In the genomic region with DNA sequence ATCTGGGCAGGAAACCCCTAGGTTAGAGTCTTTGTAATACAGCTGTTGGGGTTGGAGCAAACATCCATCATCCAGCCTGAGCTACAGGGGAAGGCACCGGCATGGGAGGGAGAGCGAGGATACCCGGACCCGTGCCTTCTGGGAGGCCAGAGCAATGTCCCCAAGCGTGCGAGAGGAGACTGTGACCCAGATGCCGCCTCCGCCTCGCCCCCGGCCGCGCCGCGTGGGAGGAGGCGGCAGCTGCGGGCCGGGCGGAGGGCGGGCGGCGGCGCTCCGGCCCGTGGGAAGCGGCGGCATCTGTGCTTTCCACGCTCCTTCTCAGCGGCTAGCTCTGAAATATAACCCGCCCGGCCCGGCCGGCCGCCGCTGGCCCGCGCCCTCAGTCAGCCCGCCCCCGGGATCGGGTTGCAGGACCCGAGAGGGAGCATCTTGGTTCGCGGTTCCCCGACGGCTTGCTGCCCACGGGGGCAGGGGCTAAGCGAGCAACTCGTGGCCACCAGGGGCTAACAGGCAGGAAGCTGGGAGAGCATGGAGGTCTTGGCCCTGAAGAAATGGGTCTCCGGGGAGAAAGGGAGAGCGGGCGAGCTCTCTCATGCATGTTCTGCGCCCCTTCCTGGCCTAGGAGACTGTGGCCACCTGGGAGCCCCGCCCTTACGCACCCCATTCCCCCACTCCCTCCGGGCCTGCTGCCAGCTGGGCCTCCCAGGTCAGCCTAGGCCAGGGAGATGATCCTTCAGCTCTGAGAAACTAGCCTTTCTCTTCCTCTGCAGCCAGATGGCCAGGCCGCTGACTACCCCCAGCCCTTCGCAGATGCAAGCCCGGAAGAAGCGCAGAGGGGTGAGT, we compare ENCODE assay signal across 8 mouse cellular contexts. TPM values are rescaled to one million over a fixed set of nuclear protein-coding genes. Genes with fewer than 3 reads are reported as not detected.
DNase-seq lines count a peak whose midpoint lies in the region; ATAC-seq lines count a peak whose summit lies in the region.

No protein-coding gene starts in this region.

- H3K9me3 ChIP-seq in megakaryocyte, embryonic 14.5 days: no peaks in the 10 kb centered on the region
- no peaks in the 10 kb centered on the region for H3K9me3 ChIP-seq in forebrain, embryonic 14.5 days (replicated peaks; ENCODE audit: control insufficient read depth, low read length)
- no peaks in the 10 kb centered on the region for H3K9me3 ChIP-seq in midbrain, embryonic 13.5 days

- peak overlapping the region; percentile 47 for H3K4me2 ChIP-seq in forebrain, embryonic 14.5 days (ENCODE audit: low read length)
- H3K4me2 ChIP-seq in midbrain, embryonic 13.5 days (replicated peaks): peak overlapping the region; percentile 57

- ATAC-seq in megakaryocyte, adult 5-6 weeks (ENCODE audit: poor library complexity, severe bottlenecking): no peak
- ATAC-seq in forebrain, embryonic 14.5 days: no peak; the same call in 1 of the 2 replicates
- peak; percentile 61 for ATAC-seq in midbrain, embryonic 13.5 days

- peak overlapping the region; percentile 47 for H3K4me3 ChIP-seq in megakaryocyte, embryonic 14.5 days (replicated peaks)
- H3K4me3 ChIP-seq in forebrain, embryonic 14.5 days (ENCODE audit: low read depth, low read length): peak overlapping the region; percentile 21
- H3K4me3 ChIP-seq in midbrain, embryonic 13.5 days (replicated peaks): peak overlapping the region; percentile 38

- peaks cover 97% of the 10 kb centered on the region for H3K27me3 ChIP-seq in megakaryocyte, embryonic 14.5 days (replicated peaks)
- peaks cover 27% of the 10 kb centered on the region for H3K27me3 ChIP-seq in forebrain, embryonic 14.5 days (replicated peaks; ENCODE audit: control insufficient read depth, insufficient read depth, low read length)
- peaks cover 42% of the 10 kb centered on the region for H3K27me3 ChIP-seq in midbrain, embryonic 13.5 days

- peaks cover 26% of the 10 kb centered on the region for H3K4me1 ChIP-seq in megakaryocyte, embryonic 14.5 days
- 0 out of 2 replicates have a peak, but pooled peaks cover 2% of the 10 kb centered on the region for H3K4me1 ChIP-seq in forebrain, embryonic 14.5 days (ENCODE audit: control insufficient read depth, insufficient read depth, low read length)
- H3K4me1 ChIP-seq in midbrain, embryonic 13.5 days (replicated peaks): peaks cover 10% of the 10 kb centered on the region

- H3K27ac ChIP-seq in forebrain, embryonic 14.5 days (ENCODE audit: low read depth, low read length): no peak overlapping the region
- no peak overlapping the region for H3K27ac ChIP-seq in midbrain, embryonic 13.5 days

- H3K36me3 ChIP-seq in megakaryocyte, embryonic 14.5 days (replicated peaks; ENCODE audit: low read length): no peaks in the 10 kb centered on the region
- H3K36me3 ChIP-seq in forebrain, embryonic 14.5 days (ENCODE audit: control insufficient read depth, insufficient read depth, low read length): no peaks in the 10 kb centered on the region
- H3K36me3 ChIP-seq in midbrain, embryonic 13.5 days: no peaks in the 10 kb centered on the region

- no peak for DNase-seq in forebrain, embryonic 14.5 days (ENCODE audit: low spot score)
- DNase-seq in heart, postnatal 25 days (ENCODE audit: low spot score): peak; percentile 75
- peak; percentile 85 to 91 for DNase-seq in kidney, postnatal 4 days
- peak; percentile 14 for DNase-seq in thymus, postnatal 14 days
- DNase-seq in cerebellum, adult 11-12 months: no peak

- H3K9ac ChIP-seq in forebrain, embryonic 14.5 days (ENCODE audit: low read length): peak overlapping the region; percentile 48
- H3K9ac ChIP-seq in midbrain, embryonic 13.5 days (replicated peaks): peak overlapping the region; percentile 53

- intact Hi-C loops in heart, postnatal 25 days (cut with DNase I): no loop called here

- 8% methylated on average over 55 of the region's 58 CpGs for WGBS in forebrain, embryonic 14.5 days
- 4% methylated on average over 53 of the region's 58 CpGs for WGBS in midbrain, embryonic 13.5 days

RNA-seq across cellular contexts. Expression of gene Heyl, which starts 6.2 kb away (rescaled TPM):
- not detected in 2 replicates for polyA plus RNA-seq in megakaryocyte, embryonic 14.5 days (2012; ENCODE audit: insufficient read depth, low replicate concordance)
- not detected in 2 replicates for total RNA-seq in megakaryocyte, adult 5-6 weeks (2015)
- total RNA-seq in megakaryocyte, adult 5-6 weeks (2017): not detected in 2 replicates
- 5.4 and 6.7 TPM in 2 replicates for polyA plus RNA-seq in forebrain, embryonic 14.5 days (2014; fragmentation: Nextera tagmentation; extraction: Ambion mirVana)
- 10 to 100 TPM; 19.1 to 21.3 TPM for total RNA-seq in heart, postnatal 25 days (2021)
- 5.5 and 6.6 TPM in 2 replicates for polyA plus RNA-seq in midbrain, embryonic 13.5 days (2015; fragmentation: Nextera tagmentation; extraction: Ambion mirVana)

RNA-seq across cellular contexts. Expression of gene Pabpc4, which starts 22.6 kb away (rescaled TPM):
- polyA plus RNA-seq in megakaryocyte, embryonic 14.5 days (2012; ENCODE audit: insufficient read depth, low replicate concordance): 478 and 1,194 TPM in 2 replicates
- 29.1 and 32.3 TPM in 2 replicates for total RNA-seq in megakaryocyte, adult 5-6 weeks (2015)
- 30.1 and 34.8 TPM in 2 replicates for total RNA-seq in megakaryocyte, adult 5-6 weeks (2017)
- polyA plus RNA-seq in forebrain, embryonic 14.5 days (2014; fragmentation: Nextera tagmentation; extraction: Ambion mirVana): 35.6 and 36.3 TPM in 2 replicates
- total RNA-seq in heart, postnatal 25 days (2021): 100 to 1,000 TPM; 334 to 358 TPM
- 25.5 and 27.1 TPM in 2 replicates for polyA plus RNA-seq in midbrain, embryonic 13.5 days (2015; fragmentation: Nextera tagmentation; extraction: Ambion mirVana)

RNA-seq across cellular contexts. Expression of gene Nt5c1a, which starts 38.3 kb away (rescaled TPM):
- not detected in 2 replicates for polyA plus RNA-seq in megakaryocyte, embryonic 14.5 days (2012; ENCODE audit: insufficient read depth, low replicate concordance)
- not detected in 2 replicates for total RNA-seq in megakaryocyte, adult 5-6 weeks (2015)
- total RNA-seq in megakaryocyte, adult 5-6 weeks (2017): not detected in 2 replicates
- not detected in 2 replicates for polyA plus RNA-seq in forebrain, embryonic 14.5 days (2014; fragmentation: Nextera tagmentation; extraction: Ambion mirVana)
- 10 to 100 TPM; 51.3 to 56.6 TPM for total RNA-seq in heart, postnatal 25 days (2021)
- polyA plus RNA-seq in midbrain, embryonic 13.5 days (2015; fragmentation: Nextera tagmentation; extraction: Ambion mirVana): not detected in 2 replicates

RNA-seq across cellular contexts. Expression of gene Hpcal4, which starts 56.6 kb away (rescaled TPM):
- polyA plus RNA-seq in megakaryocyte, embryonic 14.5 days (2012; ENCODE audit: insufficient read depth, low replicate concordance): not detected in 2 replicates
- total RNA-seq in megakaryocyte, adult 5-6 weeks (2015): not detected in 2 replicates
- total RNA-seq in megakaryocyte, adult 5-6 weeks (2017): not detected in 2 replicates
- polyA plus RNA-seq in forebrain, embryonic 14.5 days (2014; fragmentation: Nextera tagmentation; extraction: Ambion mirVana): 19.9 and 34.7 TPM in 2 replicates
- total RNA-seq in heart, postnatal 25 days (2021): under 1 TPM; 0.05 to 0.14 TPM
- 14.1 and 16.5 TPM in 2 replicates for polyA plus RNA-seq in midbrain, embryonic 13.5 days (2015; fragmentation: Nextera tagmentation; extraction: Ambion mirVana)

Comparison
In these comparisons a context has a peak if more than half of its experiments do, and no peak if none do; other contexts are left out.
1. DNase-seq: peak in heart, postnatal 25 days (single experiment), kidney, postnatal 4 days (2 of 2) and thymus, postnatal 14 days (single experiment); none in forebrain, embryonic 14.5 days (single experiment) and cerebellum, adult 11-12 months (single experiment).
2. RNA of gene Pabpc4, which starts 22.6 kb away (polyA plus RNA-seq): 478 to 1,194 TPM in megakaryocyte, embryonic 14.5 days; 35.6 to 36.3 TPM in forebrain, embryonic 14.5 days and 25.5 to 27.1 TPM in midbrain, embryonic 13.5 days; every median in the first group is over 10 times any median in the second.
3. Peak in every context shown above with its lines, with median percentiles within 50 percentile points of each other: H3K4me3 ChIP-seq.